Mouse (Mus musculus) hindbrain, embryonic 13.5 days (tissue): ENCODE data around the gene Btbd35f24. TPM values are rescaled to one million over a fixed set of nuclear protein-coding genes. Genes with fewer than 3 reads are reported as not detected.
"Not testable (repeated sequence)": the region's sequence is repeated elsewhere in the genome, so short reads cannot be mapped to it uniquely, and the experiment has no call there.

Source experiments
- ATAC-seq: fragments of 200-750 bp; cut with Nextera tagmentation; 2 replicates; pipeline ENCODE4 v1.8.0; 2017; ENCODE audit warnings: moderate TSS enrichment; ENCODE audit not compliant: low FRiP score
- H3K27ac ChIP-seq: fragments of 300-500 bp; sonication (generic); 2 replicates; pipeline ENCODE4 v1.5.1; 2015; ENCODE audit warnings: inconsistent platforms, mild to moderate bottlenecking, moderate library complexity
- H3K27me3 ChIP-seq: fragments of 300-500 bp; sonication (generic); 2 replicates; pipeline ENCODE4 v1.6.1; 2015; ENCODE audit warnings: mild to moderate bottlenecking, inconsistent platforms
- H3K36me3 ChIP-seq: fragments of 300-500 bp; sonication (generic); 2 replicates; pipeline ENCODE4 v1.6.1; 2015; ENCODE audit warnings: mild to moderate bottlenecking, inconsistent platforms
- H3K4me1 ChIP-seq: fragments of 300-500 bp; sonication (generic); replicated peaks from 2 replicates; pipeline ENCODE4 v1.6.1; 2015; ENCODE audit warnings: inconsistent platforms
- H3K4me2 ChIP-seq: fragments of 300-500 bp; sonication (generic); 2 replicates; pipeline ENCODE4 v1.6.1; 2015; ENCODE audit warnings: inconsistent platforms, mild to moderate bottlenecking, moderate library complexity
- H3K4me3 ChIP-seq: fragments of 300-500 bp; sonication (generic); 2 replicates; pipeline ENCODE4 v1.5.1; 2015; ENCODE audit warnings: mild to moderate bottlenecking, inconsistent platforms
- H3K9ac ChIP-seq: fragments of 300-500 bp; sonication (generic); 2 replicates; pipeline ENCODE4 v1.6.1; 2015; ENCODE audit warnings: mild to moderate bottlenecking, inconsistent platforms
- H3K9me3 ChIP-seq: fragments of 300-500 bp; sonication (generic); 2 replicates; pipeline ENCODE4 v1.6.1; 2016; ENCODE audit warnings: inconsistent platforms
- WGBS: fragments of 180-500 bp; shearing (Covaris S2); methylation state at CpG from one replicate; pipeline ENCODE4 v1.1.7; 2015; 5-methylcytosine and 5-hydroxymethylcytosine counted together
- polyA plus RNA-seq: library from polyadenylated mRNA; unstranded; fragments of >200 nt; fragmentation: Nextera tagmentation; extraction: Ambion mirVana; gene quantifications from 2 replicates; pipeline ENCODE4 v1.2.1, GENCODE M21; 2015

Btbd35f24 gene
- polyA plus RNA-seq = not detected in 2 replicates

DNA sequence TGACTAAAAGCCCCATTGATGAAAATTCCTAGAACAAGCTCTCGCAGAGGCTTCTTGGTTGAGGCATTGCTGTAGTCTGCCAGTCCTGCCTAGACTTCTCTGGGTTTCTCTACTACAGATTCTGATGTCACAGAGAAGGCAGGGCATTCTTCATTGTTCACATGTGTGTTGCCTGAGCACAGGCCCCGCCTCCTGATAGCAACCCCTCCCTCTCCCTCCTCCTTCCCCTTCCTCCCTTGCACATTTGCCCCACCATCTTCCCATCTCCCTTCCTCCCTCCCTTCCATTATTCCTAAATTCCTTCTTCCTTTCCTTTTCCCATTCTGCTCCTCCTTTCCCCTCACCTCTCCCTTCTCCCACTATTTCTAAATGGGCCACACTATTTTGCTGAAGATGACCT, at the start of gene Btbd35f24:
Gene Btbd35f24 (minus strand): TSS at position 101 of the 400 bp plus-strand sequence.
- H3K27me3 ChIP-seq, ATAC-seq, H3K4me2 ChIP-seq, H3K4me3 ChIP-seq, H3K9ac ChIP-seq, H3K27ac ChIP-seq, H3K9me3 ChIP-seq, H3K36me3 ChIP-seq, H3K4me1 ChIP-seq: not testable (repeated sequence)
- 100% methylated on average over 1 of the region's 2 CpGs for WGBS

Other genes with a start within 250 kb of the Btbd35f24 start
- gene Btbd35f23, start 119.0 kb downstream of the Btbd35f24 start, polyA plus RNA-seq = not detected in 2 replicates
- not detected in 2 replicates for gene Btbd35f11, start 247.9 kb upstream of the Btbd35f24 start, polyA plus RNA-seq